Mouse (Mus musculus) CH12.LX (cell line): ENCODE data around the gene Supt7l.

Source experiments
- CTCF ChIP-seq, 2 experiments: IDR thresholded peaks in 1 of 2; conservative IDR thresholded peaks in 1 of 2; 2 replicates each; pipeline ENCODE4 v1.5.1; 2011 to 2012; ENCODE audit warnings: low read depth in 2 of 2, low read length in 2 of 2, improper control_type of control experiment in 1 of 2, inconsistent platforms in 1 of 2, mild to moderate bottlenecking in 1 of 2, moderate library complexity in 1 of 2
- MXI1 ChIP-seq: IDR thresholded peaks from 2 replicates; pipeline ENCODE4 v1.6.1; 2011; ENCODE audit warnings: mild to moderate bottlenecking, low read depth, low read length, improper control_type of control experiment
- POLR2A ChIP-seq: IDR thresholded peaks from 2 replicates; pipeline ENCODE4 v1.6.1; 2011; ENCODE audit warnings: low read depth, mild to moderate bottlenecking, improper control_type of control experiment, low read length
- RCOR1 ChIP-seq: conservative IDR thresholded peaks from 2 replicates; pipeline ENCODE4 v1.6.1; 2012; ENCODE audit warnings: low read depth, mild to moderate bottlenecking, inconsistent platforms, low read length, improper control_type of control experiment
- SMC3 ChIP-seq: IDR thresholded peaks from 2 replicates; pipeline ENCODE4 v1.6.1; 2011; ENCODE audit warnings: low read depth, low read length, improper control_type of control experiment
- ZNF384 ChIP-seq: IDR thresholded peaks from 2 replicates; pipeline ENCODE4 v1.6.1; 2012; ENCODE audit warnings: low read depth, low read length, improper control_type of control experiment, inconsistent platforms

DNA sequence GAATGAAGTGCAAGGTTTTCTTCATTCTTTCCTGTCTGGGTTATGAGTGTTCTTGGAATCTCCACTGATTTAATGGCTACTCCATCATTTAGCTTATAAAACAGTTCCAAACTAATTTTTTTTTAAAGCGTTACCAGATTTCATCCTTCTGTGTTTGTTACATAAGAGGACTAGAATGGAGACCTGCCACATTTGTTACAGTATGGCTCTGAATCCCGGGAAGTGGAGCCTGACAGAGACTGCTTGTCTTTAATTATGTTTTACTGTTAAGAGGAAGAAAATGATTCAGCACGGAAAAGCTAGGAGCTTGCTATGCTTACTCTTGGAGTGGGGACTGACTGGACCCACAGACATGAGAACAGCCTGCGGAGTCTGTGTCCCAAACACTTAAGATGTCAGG is 47.1 kb downstream of the Supt7l start:
- TF ChIP-seq CTCF (conservative IDR thresholded peaks at IDR 0.05 in 1 of 2, IDR thresholded peaks at IDR 0.05 in 1 of 2; ENCODE audit: low read depth in 2 of 2, low read length in 2 of 2) (no peak), POLR2A (no peak), MXI1 (no peak), ZNF384 (no peak), RCOR1 (no peak), SMC3 (no peak)
